Mouse (Mus musculus): ENCODE data around the gene Zdhhc23.

Gene Zdhhc23

GRCm38 (mm10) chr16:43965781-43966389 is 13.7 kb downstream of the Zdhhc23 start:
- DNase-seq (ENCODE audit: low read depth, low spot score): no peak

- no peak for DNase-seq (ENCODE audit: low read depth, low spot score)
These were observed 15.8 kb downstream of the Zdhhc23 start for GRCm38 (mm10) chr16:43963780-43964179.

DNA sequence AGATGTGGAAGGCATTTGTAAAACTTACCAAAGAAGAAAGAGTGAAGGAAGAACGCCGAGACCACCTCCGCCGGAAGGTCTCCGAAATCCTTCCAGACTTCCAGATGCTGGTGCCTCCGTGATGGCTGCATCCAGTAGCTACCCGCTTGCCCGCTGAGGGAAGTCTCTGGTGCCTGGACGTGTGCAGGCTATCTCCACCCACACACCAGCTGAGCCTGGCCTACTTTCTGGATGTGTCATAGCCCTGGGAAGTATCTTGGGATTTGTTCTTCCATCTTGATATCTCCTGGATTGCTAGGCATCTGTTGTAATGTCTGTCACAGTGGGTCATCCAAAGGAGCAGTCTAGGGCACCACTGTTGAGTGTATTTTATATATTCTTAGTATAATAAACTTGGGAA is 16.3 kb downstream of the Zdhhc23 start:
- no peak for DNase-seq (ENCODE audit: low read depth, low spot score)

DNA sequence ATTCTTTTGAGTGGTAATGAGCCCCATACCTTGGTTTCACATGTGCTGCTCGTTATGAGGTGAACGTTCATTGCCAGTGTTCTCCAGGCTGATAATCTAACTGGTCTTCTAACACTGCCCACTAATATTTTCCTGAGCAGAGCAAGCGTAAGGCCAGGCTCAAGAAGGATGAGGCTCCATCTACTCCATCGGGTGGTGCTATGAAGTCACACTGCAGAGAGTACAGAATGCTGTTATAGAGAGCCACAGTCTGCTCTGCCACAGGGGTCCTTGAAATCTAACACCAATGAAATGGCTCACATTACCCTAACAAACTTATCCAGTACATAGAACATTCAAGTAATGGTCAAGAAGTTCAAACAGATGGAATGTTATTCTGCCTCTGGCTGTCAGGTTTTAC is 21.6 kb downstream of the Zdhhc23 start:
- DNase-seq (ENCODE audit: low read depth, low spot score): no peak

GRCm38 (mm10) chr16:43954913-43955312 is 24.7 kb downstream of the Zdhhc23 start:
- DNase-seq (ENCODE audit: low read depth, low spot score): no peak

DNA sequence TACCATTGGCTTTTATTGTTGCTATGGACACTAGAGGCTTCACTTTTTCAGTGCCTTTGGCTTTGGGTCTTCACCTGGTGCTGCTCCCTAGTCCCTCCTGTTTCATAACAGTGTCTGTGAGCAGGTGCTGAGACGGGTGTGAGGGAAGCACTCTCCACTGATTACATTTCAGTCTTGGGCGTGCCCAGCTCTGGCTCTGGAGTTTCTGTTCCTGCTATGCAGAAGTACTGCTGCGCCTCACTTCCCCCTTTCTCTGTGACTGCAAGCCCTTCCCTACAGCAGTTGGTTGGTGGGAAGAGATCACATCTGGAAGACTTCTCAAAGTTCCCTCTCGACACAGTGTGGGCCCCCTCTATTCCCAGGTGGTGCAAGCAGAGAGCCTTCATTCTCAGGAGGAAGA is 28.0 kb downstream of the Zdhhc23 start:
- DNase-seq (ENCODE audit: low read depth, low spot score): peak; percentile 17

- no peak for DNase-seq (ENCODE audit: low read depth, low spot score)
These were observed 33.7 kb downstream of the Zdhhc23 start for GRCm38 (mm10) chr16:43945869-43946268.

DNA sequence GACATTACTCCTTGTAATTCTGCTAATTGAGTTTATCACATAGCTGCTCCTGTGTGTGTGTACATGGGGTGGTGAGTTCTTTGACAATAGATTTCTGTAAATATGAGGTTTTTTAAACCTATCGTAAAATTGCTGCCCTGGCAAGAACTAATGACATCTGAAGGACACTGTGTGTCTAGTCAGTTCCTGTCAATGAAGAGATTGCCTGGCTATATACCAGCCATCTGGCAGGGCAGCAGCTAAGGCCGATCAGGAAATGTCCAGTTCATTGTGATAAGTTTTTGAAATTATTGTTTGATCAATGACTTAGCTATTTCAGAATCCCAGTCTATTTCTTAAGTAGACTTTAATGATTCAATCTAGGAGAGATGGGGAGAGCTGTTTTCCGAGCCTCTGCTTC is 34.2 kb downstream of the Zdhhc23 start:
- DNase-seq (ENCODE audit: low read depth, low spot score): no peak

DNA sequence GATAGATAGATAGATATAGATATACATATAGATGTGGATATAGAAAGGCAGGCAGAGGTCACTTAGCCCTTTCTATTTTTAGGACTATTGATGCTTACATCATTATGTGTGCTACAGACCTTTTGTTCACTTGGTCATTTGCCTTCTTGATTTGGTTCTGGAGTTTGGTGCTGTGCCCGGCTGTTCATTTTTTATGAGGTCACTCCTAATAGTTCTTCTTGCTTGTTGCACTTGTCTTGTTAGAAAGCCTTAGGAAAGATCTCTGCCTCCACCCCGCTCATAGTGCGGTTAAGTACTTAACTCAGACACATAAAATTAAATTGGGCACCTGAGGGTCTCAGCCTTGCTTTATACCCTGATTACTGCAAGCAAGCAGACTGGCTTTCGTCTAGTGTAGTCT is 38.7 kb downstream of the Zdhhc23 start:
- no peak for DNase-seq (ENCODE audit: low read depth, low spot score)

DNA sequence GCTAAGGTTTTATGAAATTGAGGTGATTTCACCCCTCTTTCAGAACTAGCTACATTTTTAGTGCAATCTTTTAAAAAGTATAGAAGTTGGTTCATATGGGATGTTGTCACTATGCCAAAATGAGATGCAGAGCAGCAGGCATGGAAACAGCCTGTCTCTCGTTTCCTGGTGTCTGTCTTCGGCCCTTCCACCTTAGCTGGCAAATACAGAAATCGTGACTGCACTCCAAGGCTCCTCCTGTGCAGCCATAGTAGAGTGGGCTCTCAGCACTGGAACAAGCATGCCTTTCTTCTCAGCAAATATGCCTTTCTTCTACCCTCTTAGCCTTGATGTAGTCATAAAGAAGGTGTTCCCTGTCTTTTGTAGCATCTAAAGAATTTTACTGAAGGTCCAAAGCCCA is 43.7 kb downstream of the Zdhhc23 start:
- DNase-seq (ENCODE audit: low read depth, low spot score): no peak

GRCm38 (mm10) chr16:43935367-43935766 is 44.2 kb downstream of the Zdhhc23 start:
- DNase-seq (ENCODE audit: low read depth, low spot score): no peak

DNA sequence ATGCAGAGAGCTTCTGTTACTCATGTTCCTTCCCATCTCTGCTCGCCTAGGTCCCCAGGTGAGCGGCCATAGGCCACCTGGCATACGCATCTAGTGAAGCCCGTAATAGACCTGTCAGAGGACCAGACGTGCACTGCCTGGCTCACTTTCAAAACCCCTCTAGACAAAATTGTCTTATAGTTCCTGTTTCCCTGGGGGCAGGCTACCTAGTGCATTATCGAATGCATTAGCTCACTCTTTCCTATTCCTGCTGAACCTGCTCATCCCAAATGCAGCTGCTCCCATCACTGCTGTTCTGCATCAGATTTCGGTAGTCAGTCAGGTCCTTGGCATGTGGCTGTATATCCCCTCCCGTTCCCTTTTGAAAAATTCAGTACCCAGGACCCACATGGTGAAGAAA is 44.7 kb downstream of the Zdhhc23 start:
- DNase-seq (ENCODE audit: low read depth, low spot score): no peak

- DNase-seq (ENCODE audit: low read depth, low spot score): no peak
These were observed 46.5 kb downstream of the Zdhhc23 start for GRCm38 (mm10) chr16:43933041-43933440.

- DNase-seq (ENCODE audit: low read depth, low spot score): no peak
These were observed 47.3 kb downstream of the Zdhhc23 start for GRCm38 (mm10) chr16:43932319-43932718.

GRCm38 (mm10) chr16:43931502-43931901 is 48.1 kb downstream of the Zdhhc23 start:
- DNase-seq (ENCODE audit: low read depth, low spot score): no peak

DNA sequence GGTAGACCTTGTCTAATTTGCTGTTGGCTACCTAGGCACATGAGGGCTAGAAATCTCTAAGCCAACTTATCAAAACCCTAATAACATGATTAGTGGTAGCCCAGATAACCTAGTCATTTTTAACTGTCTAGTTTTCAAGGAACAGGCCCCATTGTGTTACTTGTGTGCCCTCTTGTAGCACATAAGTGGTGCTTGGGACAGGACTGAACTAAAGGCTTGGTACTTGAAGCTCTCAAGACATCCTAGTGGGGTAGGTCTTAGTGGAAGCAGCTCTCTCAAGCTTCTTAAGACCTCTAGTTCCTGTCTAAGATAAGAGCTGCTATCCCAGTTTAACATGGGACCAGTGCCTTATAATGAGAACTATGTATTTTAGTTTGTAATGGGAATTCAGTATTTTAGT is 49.0 kb downstream of the Zdhhc23 start:
- DNase-seq (ENCODE audit: low read depth, low spot score): no peak

GRCm38 (mm10) chr16:43926341-43926859 is 53.2 kb downstream of the Zdhhc23 start, which contains the start of gene Qtrt2:
Gene Qtrt2 (minus strand): TSS chr16:43926809.
- peak; percentile 94 for DNase-seq (ENCODE audit: low read depth, low spot score)

GRCm38 (mm10) chr16:43925846-43926245 is 53.7 kb downstream of the Zdhhc23 start:
- peak; percentile 63 for DNase-seq (ENCODE audit: low read depth, low spot score)

DNA sequence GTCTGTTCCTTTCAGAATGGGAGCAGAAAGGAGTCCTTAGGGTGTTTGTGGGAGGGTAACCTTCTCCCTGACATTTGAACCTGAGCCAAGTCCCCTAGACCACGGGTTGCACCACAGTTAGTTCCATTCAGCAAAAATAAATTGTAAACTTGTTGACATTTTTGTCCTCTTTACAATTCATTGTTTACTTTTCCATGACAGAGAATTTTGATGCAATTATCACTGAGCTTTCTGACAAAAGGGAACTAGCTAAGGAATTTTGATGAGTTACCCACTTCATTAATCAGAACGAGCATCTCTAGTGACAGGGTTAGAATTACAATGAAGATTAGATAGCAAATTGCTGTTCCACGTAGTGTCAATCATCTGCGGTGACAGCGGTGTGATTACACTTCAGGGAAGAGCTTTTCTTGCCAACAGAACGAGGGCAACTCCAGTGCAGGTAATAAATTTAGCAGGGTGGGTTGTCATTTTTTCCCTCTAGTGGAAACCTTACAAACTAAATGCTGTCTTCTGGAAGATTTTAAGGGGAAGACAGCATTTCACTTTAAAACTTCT is 54.5 kb downstream of the Zdhhc23 start:
- no peak for DNase-seq (ENCODE audit: low read depth, low spot score)

DNA sequence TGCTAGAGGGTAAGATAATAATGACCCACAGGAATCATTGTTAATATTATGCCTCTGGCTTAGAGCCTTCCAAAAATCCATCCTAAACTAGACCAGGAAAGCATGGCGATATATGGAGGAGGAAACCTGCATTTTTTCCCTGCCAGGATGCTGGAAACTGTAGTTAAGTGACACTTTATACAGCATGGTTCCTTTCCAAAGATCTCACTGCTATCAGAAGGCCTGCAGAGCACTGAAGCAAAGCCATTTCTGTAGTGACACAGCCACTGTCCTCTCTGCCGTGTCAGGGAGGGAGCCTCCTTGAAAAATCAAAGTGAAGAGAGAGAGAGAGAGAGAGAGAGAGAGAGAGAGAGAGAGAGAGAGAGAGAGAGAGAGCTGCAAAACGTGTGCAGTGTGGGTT is 57.0 kb downstream of the Zdhhc23 start:
- no peak for DNase-seq (ENCODE audit: low read depth, low spot score)

DNA sequence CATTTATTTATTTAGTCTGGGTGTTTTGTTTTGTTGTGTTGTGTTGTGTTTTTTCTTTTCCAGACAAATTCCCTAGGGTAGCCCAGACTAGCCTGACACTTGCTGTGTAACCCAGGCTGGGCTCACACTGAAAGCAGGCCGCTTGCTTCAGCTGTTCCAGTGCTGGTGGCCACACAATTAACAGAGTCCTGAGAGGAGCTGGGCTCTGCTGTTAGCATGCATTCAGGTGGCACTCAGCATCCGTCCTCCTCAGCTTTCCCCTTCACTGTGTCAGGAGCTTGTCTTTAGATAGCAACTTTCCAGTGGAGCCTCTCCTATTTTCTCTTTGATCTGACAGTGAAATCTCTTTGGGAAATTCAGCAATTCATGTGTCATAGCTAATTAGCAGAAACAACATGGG is 57.6 kb downstream of the Zdhhc23 start:
- no peak for DNase-seq (ENCODE audit: low read depth, low spot score)

DNA sequence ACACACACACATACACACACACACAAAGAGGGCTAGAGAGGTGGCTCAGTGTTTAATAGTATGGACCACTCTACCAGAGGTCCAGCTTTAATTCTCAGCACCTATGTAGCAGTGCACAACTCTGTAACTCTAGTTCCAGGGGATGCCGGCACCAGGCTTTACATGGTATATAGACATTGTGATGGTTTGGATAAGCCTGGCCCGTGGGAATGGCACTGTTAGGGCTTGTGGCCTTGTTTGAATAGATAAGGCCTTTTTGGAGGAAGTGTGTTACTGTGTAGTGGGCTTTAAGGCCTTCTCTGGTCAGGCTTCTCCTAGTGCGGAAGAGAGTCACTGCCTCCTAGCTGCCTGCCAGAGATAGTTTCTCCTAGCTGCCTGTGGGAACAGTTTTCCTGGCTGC is 60.7 kb downstream of the Zdhhc23 start:
- DNase-seq (ENCODE audit: low read depth, low spot score): no peak

Data from ZHBTc4 (cell line).